Mouse (Mus musculus): Measurements from ENCODE around the gene Zim1. TPM values are rescaled to one million over a fixed set of nuclear protein-coding genes. Genes with fewer than 3 reads are reported as not detected.

Gene Zim1
- polyA plus RNA-seq (2014; fragmentation: Illumina TruSeq; extraction: RNeasy Lipid Tissue Mini Kit (QIAGEN cat#74804); ENCODE audit: low read depth, low replicate concordance), result 3.5 TPM

DNA sequence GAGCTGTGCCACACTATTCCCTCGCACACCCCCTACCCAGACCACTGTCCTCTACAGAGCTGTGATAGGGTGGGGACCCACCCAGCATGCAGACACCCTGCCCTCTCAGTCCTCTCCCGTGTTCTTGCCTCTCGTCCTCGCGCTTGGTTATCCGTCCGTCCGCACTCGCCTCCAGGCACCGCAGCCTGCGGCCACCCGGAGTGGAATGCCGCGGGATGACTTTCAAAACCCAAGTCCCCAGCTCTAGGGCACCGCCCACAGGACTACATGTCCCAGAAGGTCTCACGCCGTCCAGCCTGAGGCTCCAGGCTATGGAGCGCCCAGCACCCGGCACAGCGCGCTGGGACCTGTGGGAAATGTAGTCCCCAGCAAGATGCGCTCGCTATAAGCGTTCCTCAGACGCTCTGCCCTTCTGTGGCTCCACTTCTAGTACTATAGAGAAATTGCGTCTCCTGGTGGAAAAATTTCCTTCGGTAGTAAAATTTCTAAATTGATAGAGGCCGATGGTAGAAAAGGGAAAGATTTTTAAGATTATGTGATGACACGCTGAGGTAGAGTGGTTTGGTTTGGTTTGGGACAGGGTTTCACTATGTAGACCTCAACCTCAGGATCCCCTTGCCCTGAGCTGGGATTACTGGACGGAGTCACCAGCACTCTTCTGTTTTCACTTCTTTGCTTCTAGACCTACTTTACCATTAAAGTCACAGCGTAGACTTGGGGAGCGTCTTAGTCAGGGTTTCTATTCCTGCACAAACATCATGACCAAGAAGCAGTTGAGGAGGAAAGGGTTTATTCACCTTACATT lies at the start of gene Zim1:
Gene Zim1 (minus strand): TSS at position 210 of the 805 bp plus-strand sequence.

GRCm38 (mm10) chr7:6730241-6730640 lies 34.0 kb upstream of the Zim1 start, which contains the start of the genes Peg3 and Usp29:
Peg3 (minus strand) TSS chr7:6730431.
Usp29 (plus strand) TSS chr7:6730578.

Other genes with a start within 250 kb of the Zim1 start
- gene Olfr1336, start 240.3 kb downstream of the Zim1 start, polyA plus RNA-seq (2014; fragmentation: Illumina TruSeq; extraction: RNeasy Lipid Tissue Mini Kit (QIAGEN cat#74804); ENCODE audit: low read depth, low replicate concordance), result not detected
- not detected for gene Olfr1346, start 229.3 kb downstream of the Zim1 start, polyA plus RNA-seq (2014; fragmentation: Illumina TruSeq; extraction: RNeasy Lipid Tissue Mini Kit (QIAGEN cat#74804); ENCODE audit: low read depth, low replicate concordance)
- not detected for gene Olfr5, start 209.5 kb downstream of the Zim1 start, polyA plus RNA-seq (2014; fragmentation: Illumina TruSeq; extraction: RNeasy Lipid Tissue Mini Kit (QIAGEN cat#74804); ENCODE audit: low read depth, low replicate concordance)
- not detected for gene Olfr1347, start 196.7 kb downstream of the Zim1 start, polyA plus RNA-seq (2014; fragmentation: Illumina TruSeq; extraction: RNeasy Lipid Tissue Mini Kit (QIAGEN cat#74804); ENCODE audit: low read depth, low replicate concordance)
- not detected for gene Olfr1348, start 187.7 kb downstream of the Zim1 start, polyA plus RNA-seq (2014; fragmentation: Illumina TruSeq; extraction: RNeasy Lipid Tissue Mini Kit (QIAGEN cat#74804); ENCODE audit: low read depth, low replicate concordance)
- not detected for gene Olfr1349, start 173.5 kb downstream of the Zim1 start, polyA plus RNA-seq (2014; fragmentation: Illumina TruSeq; extraction: RNeasy Lipid Tissue Mini Kit (QIAGEN cat#74804); ENCODE audit: low read depth, low replicate concordance)
- not detected for gene Olfr1350, start 131.6 kb downstream of the Zim1 start, polyA plus RNA-seq (2014; fragmentation: Illumina TruSeq; extraction: RNeasy Lipid Tissue Mini Kit (QIAGEN cat#74804); ENCODE audit: low read depth, low replicate concordance)
- gene Peg3, start 34.0 kb upstream of the Zim1 start, polyA plus RNA-seq (2014; fragmentation: Illumina TruSeq; extraction: RNeasy Lipid Tissue Mini Kit (QIAGEN cat#74804); ENCODE audit: low read depth, low replicate concordance), result 22.6 TPM
- 0.24 TPM for gene Usp29, start 34.1 kb upstream of the Zim1 start, polyA plus RNA-seq (2014; fragmentation: Illumina TruSeq; extraction: RNeasy Lipid Tissue Mini Kit (QIAGEN cat#74804); ENCODE audit: low read depth, low replicate concordance)